Mouse (Mus musculus) spleen, postnatal 10 days (tissue): ENCODE results near the gene Olfr1302.

Source experiments
- DNase-seq, 2 experiments: peaks; one replicate each; pipeline ENCODE4 v3.0.0; 2021 to 2022; ENCODE audit warnings: low spot score in 2 of 2

The Olfr1302 gene

DNA sequence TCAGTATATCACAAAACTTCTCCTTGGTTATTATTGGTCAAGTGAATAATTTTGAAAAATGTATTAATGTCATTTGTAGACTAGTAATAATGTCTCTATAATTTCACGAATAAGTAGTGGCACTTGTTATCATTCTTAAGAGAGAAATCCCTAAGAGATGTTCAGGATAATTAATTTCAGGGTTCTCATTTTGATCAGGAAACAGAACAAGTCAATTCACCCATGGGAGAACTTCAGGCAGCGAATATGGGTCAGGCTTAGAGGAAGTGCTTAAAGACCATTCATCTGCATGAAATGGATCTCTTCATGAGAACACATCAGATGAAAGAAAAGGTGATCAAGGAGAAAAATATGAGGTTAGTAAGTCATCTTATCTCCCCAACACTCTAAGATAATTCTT lies at the start of gene Olfr1302:
TSS of gene Olfr1302 (plus strand) at position 301 of the 400 bp plus-strand sequence.
- no peak for DNase-seq

DNA sequence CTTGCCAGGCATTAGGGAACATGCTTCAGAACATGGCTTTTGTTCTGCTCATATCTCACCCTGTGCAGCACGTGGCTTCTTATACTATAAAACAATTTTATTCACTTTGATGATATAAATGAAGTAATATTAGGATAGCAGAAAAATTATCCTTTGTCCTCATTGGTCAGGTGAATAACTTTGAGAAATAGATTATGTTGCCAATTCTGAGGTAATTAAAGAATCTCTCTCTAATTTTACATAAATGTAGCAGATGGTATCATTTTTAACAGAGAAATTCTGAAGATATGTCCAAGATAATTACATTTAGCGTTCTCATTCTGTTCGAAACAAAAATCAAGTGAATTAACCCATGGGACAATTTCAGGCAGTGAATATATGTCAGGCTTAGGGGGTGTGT lies 26.5 kb upstream of the Olfr1302 start, which contains the start of gene Olfr1301:
TSS of gene Olfr1301 (plus strand) at position 301 of the 400 bp plus-strand sequence.
- DNase-seq, result no peak

DNA sequence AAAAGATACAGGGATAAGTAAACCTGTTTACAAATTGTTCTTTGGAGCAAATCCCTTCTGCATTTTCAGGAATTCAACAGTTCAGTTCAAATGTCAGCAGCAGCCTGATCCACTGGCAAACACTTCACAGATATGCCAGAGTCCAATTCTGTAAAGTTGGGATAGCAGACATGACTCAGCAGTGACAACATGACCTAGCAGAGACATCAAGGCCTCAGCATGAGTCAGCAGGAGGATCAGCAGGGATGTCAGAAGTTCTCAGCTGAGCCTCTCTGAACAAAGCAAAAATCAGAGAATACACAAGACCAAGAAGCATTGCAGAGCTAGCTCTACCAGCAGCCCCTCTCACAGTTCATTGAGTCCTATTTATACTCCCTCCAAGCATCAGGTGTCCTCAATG lies 35.7 kb downstream of the Olfr1302 start:
- DNase-seq, result no peak

- no peak for DNase-seq
Measured at GRCm38 (mm10) chr2:111820240-111820639, 43.0 kb downstream of the Olfr1302 start, which contains the start of gene Olfr1303. TSS of gene Olfr1303 (minus strand) at chr2:111820340.
